Mouse (Mus musculus) MEL (cell line): ENCODE results near the gene Galnt2. TPM values are rescaled to one million over a fixed set of nuclear protein-coding genes. Genes with fewer than 3 reads are reported as not detected.

Source experiments
- DNase-seq: peaks from one replicate; pipeline ENCODE4 v3.0.0; 2011; ENCODE audit warnings: low read depth, low spot score
- H3K27ac ChIP-seq: 2 replicates; pipeline ENCODE4 v1.5.1; 2012; ENCODE audit warnings: low read depth, mild to moderate bottlenecking, control low read depth, low read length, moderate library complexity; ENCODE audit not compliant: control insufficient read depth
- H3K27me3 ChIP-seq, 2 experiments: fragments of 150-350 bp in 1 of 2; sonication (generic) in 1 of 2; 2 replicates each; pipeline ENCODE4 v1.6.1; 2012; ENCODE audit warnings: low read length in 2 of 2, mild to moderate bottlenecking in 2 of 2, improper control_type of control experiment in 1 of 2, moderate library complexity in 1 of 2; ENCODE audit not compliant: insufficient read depth in 2 of 2, control insufficient read depth in 1 of 2
- H3K36me3 ChIP-seq, 2 experiments: 2 replicates each; pipeline ENCODE4 v1.6.1; 2012 to 2014; ENCODE audit warnings: low read length in 2 of 2, improper control_type of control experiment in 1 of 2, inconsistent platforms in 1 of 2, mild to moderate bottlenecking in 1 of 2; ENCODE audit not compliant: insufficient read depth in 2 of 2, control insufficient read depth in 1 of 2
- H3K4me1 ChIP-seq, 2 experiments: fragments of 150-350 bp in 1 of 2; sonication (generic) in 1 of 2; 2 replicates each; pipeline ENCODE4 v1.6.1; 2012; ENCODE audit warnings: low read length in 2 of 2, improper control_type of control experiment in 1 of 2, mild to moderate bottlenecking in 1 of 2; ENCODE audit not compliant: insufficient read depth in 2 of 2, control insufficient read depth in 1 of 2
- H3K4me3 ChIP-seq, 2 experiments: fragments of 150-350 bp in 1 of 2; sonication (generic) in 1 of 2; 2 replicates each; pipeline ENCODE4 v1.5.1; 2012; ENCODE audit warnings: low read depth in 2 of 2, low read length in 2 of 2, mild to moderate bottlenecking in 2 of 2, moderate library complexity in 2 of 2, control low read depth in 1 of 2, improper control_type of control experiment in 1 of 2; ENCODE audit not compliant: control insufficient read depth in 1 of 2, insufficient read depth in 1 of 2
- H3K79me2 ChIP-seq: 2 replicates; pipeline ENCODE4 v1.6.1; 2012; ENCODE audit warnings: mild to moderate bottlenecking, low read length, moderate library complexity; ENCODE audit not compliant: control insufficient read depth, poor library complexity, insufficient read depth
- H3K9ac ChIP-seq: 2 replicates; pipeline ENCODE4 v1.6.1; 2012; ENCODE audit warnings: low read depth, mild to moderate bottlenecking, control low read depth, low read length, moderate library complexity; ENCODE audit not compliant: control insufficient read depth, poor library complexity, severe bottlenecking
- H3K9me3 ChIP-seq: fragments of 150-350 bp; sonication (generic); replicated peaks from 2 replicates; pipeline ENCODE4 v1.6.1; 2012; ENCODE audit warnings: mild to moderate bottlenecking, low read length, improper control_type of control experiment, moderate library complexity; ENCODE audit not compliant: insufficient read depth
- E2F4 ChIP-seq: IDR thresholded peaks from 2 replicates; pipeline ENCODE4 v1.6.1; 2011; ENCODE audit warnings: low read depth, low read length, improper control_type of control experiment, borderline replicate concordance
- ELF1 ChIP-seq: IDR thresholded peaks from 2 replicates; pipeline ENCODE4 v1.6.1; 2014; ENCODE audit warnings: low read depth, mild to moderate bottlenecking, inconsistent platforms, low read length, improper control_type of control experiment, moderate library complexity
- EP300 ChIP-seq, 2 experiments: IDR thresholded peaks; 2 replicates each; pipeline ENCODE4 v1.6.1; 2011; ENCODE audit warnings: improper control_type of control experiment in 2 of 2, low read length in 2 of 2, low read depth in 1 of 2, mild to moderate bottlenecking in 1 of 2
- HCFC1 ChIP-seq: IDR thresholded peaks from 2 replicates; pipeline ENCODE4 v1.6.1; 2012; ENCODE audit warnings: low read depth, mild to moderate bottlenecking, inconsistent platforms, low read length, improper control_type of control experiment, moderate library complexity
- JUND ChIP-seq: IDR thresholded peaks from 2 replicates; pipeline ENCODE4 v1.6.1; 2011; ENCODE audit warnings: low read depth, mild to moderate bottlenecking, improper control_type of control experiment, low read length
- KAT2A ChIP-seq: conservative IDR thresholded peaks from 2 replicates; pipeline ENCODE4 v1.6.1; 2012; ENCODE audit warnings: low read depth, low read length, improper control_type of control experiment, inconsistent platforms
- MAFK ChIP-seq: IDR thresholded peaks from 2 replicates; pipeline ENCODE4 v1.6.1; 2011; ENCODE audit warnings: low read depth, mild to moderate bottlenecking, low read length, improper control_type of control experiment, borderline replicate concordance
- MAX ChIP-seq: IDR thresholded peaks from 2 replicates; pipeline ENCODE4 v1.6.1; 2011; ENCODE audit warnings: low read length, improper control_type of control experiment
- MEF2A ChIP-seq: IDR thresholded peaks from 2 replicates; pipeline ENCODE4 v1.6.1; 2014; ENCODE audit warnings: low read depth, mild to moderate bottlenecking, inconsistent platforms, low read length, improper control_type of control experiment; ENCODE audit not compliant: poor library complexity, insufficient replicate concordance, severe bottlenecking; ENCODE audit errors: extremely low read depth
- MYB ChIP-seq: IDR thresholded peaks from 2 replicates; pipeline ENCODE4 v1.6.1; 2011; ENCODE audit warnings: mild to moderate bottlenecking, low read depth, low read length, improper control_type of control experiment
- NELFE ChIP-seq: IDR thresholded peaks from 2 replicates; pipeline ENCODE4 v1.6.1; 2011; ENCODE audit warnings: low read depth, low read length, improper control_type of control experiment
- POLR2A ChIP-seq, 2 experiments: IDR thresholded peaks; 2 replicates each; pipeline ENCODE4 v1.6.1; 2011 to 2012; ENCODE audit warnings: low read length in 2 of 2, mild to moderate bottlenecking in 2 of 2, control low read depth in 1 of 2, improper control_type of control experiment in 1 of 2, low read depth in 1 of 2, moderate library complexity in 1 of 2; ENCODE audit not compliant: control insufficient read depth in 1 of 2, insufficient read depth in 1 of 2, poor library complexity in 1 of 2
- POLR2AphosphoS2 ChIP-seq: IDR thresholded peaks from 2 replicates; pipeline ENCODE4 v1.6.1; 2011; ENCODE audit warnings: low read length, improper control_type of control experiment
- POLR2AphosphoS5 ChIP-seq: IDR thresholded peaks from 2 replicates; pipeline ENCODE4 v1.6.1; 2012; ENCODE audit warnings: low read depth, borderline replicate concordance, mild to moderate bottlenecking, inconsistent platforms, low read length, moderate library complexity, mixed read lengths
- SIN3A ChIP-seq: IDR thresholded peaks from 2 replicates; pipeline ENCODE4 v1.6.1; 2012; ENCODE audit warnings: low read length, improper control_type of control experiment, inconsistent platforms
- UBTF ChIP-seq: IDR thresholded peaks from 2 replicates; pipeline ENCODE4 v1.6.1; 2012; ENCODE audit warnings: low read depth, mild to moderate bottlenecking, inconsistent platforms, low read length, improper control_type of control experiment, moderate library complexity, borderline replicate concordance; ENCODE audit not compliant: insufficient read depth
- USF1 ChIP-seq: IDR thresholded peaks from 2 replicates; pipeline ENCODE4 v1.6.1; 2014; ENCODE audit warnings: low read depth, mild to moderate bottlenecking, inconsistent platforms, low read length, improper control_type of control experiment, moderate library complexity
- ZKSCAN1 ChIP-seq: IDR thresholded peaks from 2 replicates; pipeline ENCODE4 v1.6.1; 2012; ENCODE audit warnings: low read depth, mild to moderate bottlenecking, inconsistent platforms, low read length, improper control_type of control experiment, moderate library complexity
- ZNF384 ChIP-seq: IDR thresholded peaks from 2 replicates; pipeline ENCODE4 v1.6.1; 2012; ENCODE audit warnings: low read depth, mild to moderate bottlenecking, inconsistent platforms, low read length, improper control_type of control experiment
- polyA plus RNA-seq, 2 experiments: library from polyadenylated mRNA; stranded (reverse) in 1 of 2; unstranded in 1 of 2; fragments of >175 nt in 1 of 2; fragments of >200 nt in 1 of 2; gene quantifications; 2 replicates each; pipeline versions ENCODE4 v1.2.1 to v1.2.4; 2012; ENCODE audit warnings: low replicate concordance in 2 of 2, low read depth in 1 of 2; ENCODE audit not compliant: insufficient read length in 2 of 2, insufficient read depth in 1 of 2, missing spikeins in 1 of 2
- total RNA-seq: library from RNA; depleted of rRNA; stranded (reverse); fragments of 300-350 nt; gene quantifications from 2 replicates; pipeline ENCODE4 v1.2.3, GENCODE M21; 2012

Gene Galnt2
- total and polyA plus RNA-seq, 3 experiments, result 12.0 to 14.5 TPM; not detected in 1

GRCm38 (mm10) chr8:124264032-124264431, 32.8 kb downstream of the Galnt2 start:
- TF ChIP-seq MEF2A, result no peak
- TF ChIP-seq MYB, result no peak
- TF ChIP-seq ZKSCAN1, result no peak
- TF ChIP-seq E2F4, result no peak
- TF ChIP-seq MAFK, result no peak
- no peak for TF ChIP-seq POLR2A (IDR thresholded peaks at IDR 0.05; ENCODE audit: control insufficient read depth in 1 of 2, insufficient read depth in 1 of 2, low read depth in 1 of 2, low read length in 2 of 2, poor library complexity in 1 of 2)
- TF ChIP-seq HCFC1, result no peak
- no peak for TF ChIP-seq ELF1
- TF ChIP-seq POLR2AphosphoS5, result no peak
- no peak for TF ChIP-seq JUND
- TF ChIP-seq, all 39 proteins: peak for 0
- no peaks in the 10 kb centered on the region for H3K4me1 ChIP-seq
- no peaks in the 10 kb centered on the region for H3K79me2 ChIP-seq
- DNase-seq, result no peak
- H3K27ac ChIP-seq, result no peak overlapping the region
- H3K9ac ChIP-seq, result no peak overlapping the region
- no peaks in the 10 kb centered on the region for H3K36me3 ChIP-seq
- H3K27me3 ChIP-seq, result no peaks in the 10 kb centered on the region
- H3K4me3 ChIP-seq, result no peak overlapping the region
- H3K9me3 ChIP-seq, result no peaks in the 10 kb centered on the region

GRCm38 (mm10) chr8:124264671-124265070, 33.5 kb downstream of the Galnt2 start:
- no peaks in the 10 kb centered on the region for H3K4me1 ChIP-seq
- H3K9ac ChIP-seq, result no peak overlapping the region
- TF ChIP-seq USF1 (no peak), POLR2A (IDR thresholded peaks at IDR 0.05; ENCODE audit: control insufficient read depth in 1 of 2, insufficient read depth in 1 of 2, low read depth in 1 of 2, low read length in 2 of 2, poor library complexity in 1 of 2) (no peak), POLR2AphosphoS5 (no peak), EP300 (IDR thresholded peaks at IDR 0.05; ENCODE audit: low read depth in 1 of 2, low read length in 2 of 2) (no peak), JUND (no peak), POLR2AphosphoS2 (no peak), MEF2A (no peak), SIN3A (no peak), NELFE (no peak), KAT2A (no peak), ZNF384 (no peak), UBTF (no peak), MAX (no peak), MAFK (no peak), HCFC1 (no peak)
- H3K4me3 ChIP-seq, result no peak overlapping the region
- no peak for DNase-seq
- no peaks in the 10 kb centered on the region for H3K79me2 ChIP-seq
- H3K27me3 ChIP-seq, result no peaks in the 10 kb centered on the region
- H3K9me3 ChIP-seq, result no peaks in the 10 kb centered on the region
- H3K27ac ChIP-seq, result no peak overlapping the region
- no peaks in the 10 kb centered on the region for H3K36me3 ChIP-seq
